Mouse (Mus musculus) neural tube, embryonic 13.5 days (tissue): ENCODE measurements at regions not wholly inside any gene's neighbourhood (a gene's known extent, or its start where the extent isn't known, plus 50 kb on each side); places are given as distances from the start of the nearest gene placed in this dataset.

Experiments
- ATAC-seq: fragments of 200-750 bp; cut with Nextera tagmentation; 2 replicates; pipeline ENCODE4 v1.8.0; 2017; ENCODE audit warnings: low read depth, mild to moderate bottlenecking, moderate TSS enrichment, moderate library complexity
- H3K27ac ChIP-seq: fragments of 300-500 bp; sonication (generic); replicated peaks from 2 replicates; pipeline ENCODE4 v1.5.1; 2015; ENCODE audit warnings: moderate library complexity, mild to moderate bottlenecking, inconsistent platforms
- H3K27me3 ChIP-seq: fragments of 300-500 bp; sonication (generic); 2 replicates; pipeline ENCODE4 v1.6.1; 2015; ENCODE audit warnings: mild to moderate bottlenecking, inconsistent platforms
- H3K36me3 ChIP-seq: fragments of 300-500 bp; sonication (generic); 2 replicates; pipeline ENCODE4 v1.6.1; 2015; ENCODE audit warnings: mild to moderate bottlenecking, inconsistent platforms
- H3K4me1 ChIP-seq: fragments of 300-500 bp; sonication (generic); replicated peaks from 2 replicates; pipeline ENCODE4 v1.6.1; 2015; ENCODE audit warnings: inconsistent platforms
- H3K4me2 ChIP-seq: fragments of 300-500 bp; sonication (generic); 2 replicates; pipeline ENCODE4 v1.6.1; 2015; ENCODE audit warnings: inconsistent platforms, mild to moderate bottlenecking, moderate library complexity
- H3K4me3 ChIP-seq: fragments of 300-500 bp; sonication (generic); 2 replicates; pipeline ENCODE4 v1.5.1; 2015; ENCODE audit warnings: mild to moderate bottlenecking, inconsistent platforms
- H3K9ac ChIP-seq: fragments of 300-500 bp; sonication (generic); 2 replicates; pipeline ENCODE4 v1.6.1; 2015; ENCODE audit warnings: moderate library complexity, mild to moderate bottlenecking, inconsistent platforms
- H3K9me3 ChIP-seq: fragments of 300-500 bp; sonication (generic); 2 replicates; pipeline ENCODE4 v1.6.1; 2016; ENCODE audit warnings: inconsistent platforms
- WGBS: fragments of 180-500 bp; shearing (Covaris S2); methylation state at CpG from one replicate; pipeline ENCODE4 v1.1.7; 2015; 5-methylcytosine and 5-hydroxymethylcytosine counted together

DNA sequence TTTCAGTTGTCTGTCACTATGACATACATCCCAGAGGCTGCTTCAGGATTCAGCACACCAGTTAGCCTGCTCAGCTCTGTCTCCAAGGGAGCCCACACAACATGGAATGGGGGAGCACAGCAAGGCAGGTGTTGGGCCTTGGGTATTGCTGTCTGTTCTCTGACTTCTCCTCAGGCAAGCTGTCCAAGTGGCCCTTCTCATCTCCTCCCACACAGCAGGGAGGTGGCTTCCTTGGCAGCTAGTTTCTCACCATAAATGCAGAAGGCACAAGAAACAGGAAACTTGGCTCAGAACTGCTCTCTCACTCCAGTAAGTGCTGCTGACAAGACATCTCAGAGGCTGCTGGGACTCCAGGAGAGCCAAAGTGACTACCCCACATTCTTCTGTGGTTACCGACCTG, 64.6 kb downstream of the Htr5a start:
- H3K27me3 ChIP-seq: no peaks in the 10 kb centered on the region
- no peaks in the 10 kb centered on the region for H3K9me3 ChIP-seq
- H3K36me3 ChIP-seq: no peaks in the 10 kb centered on the region
- no peak overlapping the region for H3K9ac ChIP-seq
- H3K4me1 ChIP-seq: no peaks in the 10 kb centered on the region
- WGBS: 91% methylated on average over 1 of the region's 1 CpGs
- ATAC-seq: no peak
- H3K27ac ChIP-seq: no peak overlapping the region
- no peak overlapping the region for H3K4me3 ChIP-seq
- no peak overlapping the region for H3K4me2 ChIP-seq

DNA sequence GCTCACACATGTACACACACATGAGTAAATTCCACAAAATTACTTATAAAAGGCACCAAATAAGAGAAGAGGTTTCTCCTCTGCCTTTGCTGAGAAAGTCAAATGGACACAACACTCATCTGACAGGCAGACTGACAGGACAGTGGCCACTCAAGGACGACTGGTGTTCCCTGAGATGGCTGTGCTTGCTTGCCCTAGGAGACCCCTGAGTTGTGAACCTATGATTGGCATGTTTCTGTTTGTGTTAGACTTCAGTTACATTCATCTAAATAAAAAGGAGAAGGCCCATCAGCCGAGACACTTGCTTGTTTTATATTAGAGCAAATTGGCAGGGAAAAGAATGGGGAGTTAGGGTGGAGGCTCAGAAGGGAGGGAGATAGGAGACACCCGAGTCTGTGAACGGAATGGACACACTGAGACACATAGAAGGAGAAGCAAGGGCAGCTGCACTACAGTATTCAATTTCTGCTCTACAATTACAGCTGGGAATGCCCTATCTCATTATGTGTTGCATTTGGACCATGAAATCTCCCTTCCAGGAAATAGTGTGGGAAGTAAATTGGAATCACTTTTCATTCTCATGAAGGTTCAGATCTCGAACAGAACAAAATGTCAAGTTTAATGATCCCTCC, 66.5 kb downstream of the Htr5a start:
- no peaks in the 10 kb centered on the region for H3K4me1 ChIP-seq
- H3K36me3 ChIP-seq: no peaks in the 10 kb centered on the region
- H3K4me2 ChIP-seq: no peak overlapping the region
- H3K9ac ChIP-seq: no peak overlapping the region
- 0 out of 2 replicates have a peak overlapping the region, but pooled peaks have one; percentile 9 for H3K27ac ChIP-seq
- no peaks in the 10 kb centered on the region for H3K27me3 ChIP-seq
- no peak overlapping the region for H3K4me3 ChIP-seq
- ATAC-seq: no peak
- H3K9me3 ChIP-seq: no peaks in the 10 kb centered on the region
- 71% methylated on average over 5 of the region's 5 CpGs for WGBS
